Mouse (Mus musculus): ENCODE results near the gene Cyp2t4.

- no peak for TF ChIP-seq TAL1 (IDR thresholded peaks at IDR 0.05; ENCODE audit: low read length)
- no peak for TF ChIP-seq GATA1 (IDR thresholded peaks at IDR 0.05; ENCODE audit: low read length)
Measured at GRCm38 (mm10) chr7:27156005-27156404, 2.5 kb downstream of the Cyp2t4 start.

Data from erythroblast, embryonic 14.5 days (primary cell).